ENCODE assay signal across 7 mouse cellular contexts in genomic region chr11:120631726-120632448, GRCm38 (mm10). TPM values are rescaled to one million over a fixed set of nuclear protein-coding genes. Genes with fewer than 3 reads are reported as not detected.
A peak's percentile ranks its signal among the peaks of the same experiment; 100 is the strongest.
DNase-seq lines count a peak whose midpoint lies in the region; ATAC-seq lines count a peak whose summit lies in the region.

No protein-coding gene starts in this region.

- ATAC-seq in neural tube, embryonic 11.5 days (ENCODE audit: insufficient read depth, low FRiP score, low TSS enrichment): no peak
- ATAC-seq in neural tube, embryonic 15.5 days (ENCODE audit: low FRiP score): no peak
- no peak for ATAC-seq in megakaryocyte progenitor cell, adult 5-6 weeks (replicated peaks; ENCODE audit: poor library complexity)

- H3K36me3 ChIP-seq in neural tube, embryonic 11.5 days (ENCODE audit: control insufficient read depth, insufficient read depth, low read length): peaks cover 9% of the 10 kb centered on the region
- peaks cover 48% of the 10 kb centered on the region for H3K36me3 ChIP-seq in erythroblast, embryonic 14.5 days (ENCODE audit: control insufficient read depth)
- H3K36me3 ChIP-seq in neural tube, embryonic 15.5 days: peaks cover 17% of the 10 kb centered on the region

- peaks cover 14% of the 10 kb centered on the region for H3K4me1 ChIP-seq in neural tube, embryonic 11.5 days (ENCODE audit: control insufficient read depth, insufficient read depth, low read length)
- peaks cover 80% of the 10 kb centered on the region for H3K4me1 ChIP-seq in erythroblast, embryonic 14.5 days (ENCODE audit: control insufficient read depth)
- H3K4me1 ChIP-seq in neural tube, embryonic 15.5 days: peaks cover 46% of the 10 kb centered on the region

- no peak for DNase-seq in neural tube, embryonic 11.5 days (ENCODE audit: low spot score)
- no peak for DNase-seq in neural tube, embryonic 10.5 days (ENCODE audit: extremely low spot score, low spot score)
- peak; percentile 7 for DNase-seq in kidney, postnatal 14 days
- DNase-seq in urinary bladder, postnatal 36 days (ENCODE audit: low spot score in 2 of 2): no peak

- H3K27me3 ChIP-seq in neural tube, embryonic 11.5 days (ENCODE audit: control insufficient read depth, insufficient read depth, low read length): no peaks in the 10 kb centered on the region
- no peaks in the 10 kb centered on the region for H3K27me3 ChIP-seq in erythroblast, embryonic 14.5 days (ENCODE audit: control insufficient read depth)
- no peaks in the 10 kb centered on the region for H3K27me3 ChIP-seq in neural tube, embryonic 15.5 days (replicated peaks)

- 60% methylated on average over 4 of the region's 4 CpGs for WGBS in neural tube, embryonic 11.5 days
- 70% methylated on average over 4 of the region's 4 CpGs for WGBS in neural tube, embryonic 15.5 days

- H3K27ac ChIP-seq in neural tube, embryonic 11.5 days (ENCODE audit: low read depth, low read length): peak overlapping the region; percentile 88
- peak overlapping the region; percentile 88; the same call in 1 of the 2 replicates for H3K27ac ChIP-seq in neural tube, embryonic 15.5 days (replicated peaks)

- H3K4me3 ChIP-seq in neural tube, embryonic 11.5 days (ENCODE audit: low read depth, low read length): peak overlapping the region; percentile 96
- peak overlapping the region; percentile 83 for H3K4me3 ChIP-seq in erythroblast, embryonic 14.5 days (replicated peaks)
- H3K4me3 ChIP-seq in neural tube, embryonic 15.5 days (replicated peaks): peak overlapping the region; percentile 96

- H3K4me2 ChIP-seq in neural tube, embryonic 11.5 days (ENCODE audit: low read depth): peak overlapping the region; percentile 96
- peak overlapping the region; percentile 85 for H3K4me2 ChIP-seq in neural tube, embryonic 15.5 days

- no peaks in the 10 kb centered on the region for H3K9me3 ChIP-seq in neural tube, embryonic 11.5 days (ENCODE audit: control insufficient read depth, low read length)
- no peaks in the 10 kb centered on the region for H3K9me3 ChIP-seq in erythroblast, embryonic 14.5 days (ENCODE audit: control insufficient read depth, low read length)
- H3K9me3 ChIP-seq in neural tube, embryonic 15.5 days (replicated peaks): no peaks in the 10 kb centered on the region

- H3K9ac ChIP-seq in neural tube, embryonic 11.5 days (ENCODE audit: low read length): peak overlapping the region; percentile 89
- peak overlapping the region; percentile 87 for H3K9ac ChIP-seq in neural tube, embryonic 15.5 days (replicated peaks)

RNA-seq across cellular contexts. Expression of gene Mafg, which starts 1.5 kb away (rescaled TPM):
- polyA plus RNA-seq in neural tube, embryonic 11.5 days (2014; fragmentation: Nextera tagmentation; extraction: Ambion mirVana): 26.5 and 27.5 TPM in 2 replicates
- polyA plus RNA-seq in erythroblast, embryonic 14.5 days (2012): 18.3 and 20.4 TPM in 2 replicates
- 40.1 and 41.0 TPM in 2 replicates for polyA plus RNA-seq in neural tube, embryonic 15.5 days (2015; fragmentation: Nextera tagmentation; extraction: Ambion mirVana)
- 15.0 and 16.4 TPM in 2 replicates for total RNA-seq in megakaryocyte progenitor cell, adult 5-6 weeks (2015)
- total RNA-seq in megakaryocyte progenitor cell, adult 5-6 weeks (2017): 24.2 and 29.5 TPM in 2 replicates

RNA-seq across cellular contexts. Expression of gene Sirt7, which starts 6.8 kb away (rescaled TPM):
- polyA plus RNA-seq in neural tube, embryonic 11.5 days (2014; fragmentation: Nextera tagmentation; extraction: Ambion mirVana): 37.2 and 39.0 TPM in 2 replicates
- 19.3 and 22.9 TPM in 2 replicates for polyA plus RNA-seq in erythroblast, embryonic 14.5 days (2012)
- 43.2 and 45.1 TPM in 2 replicates for polyA plus RNA-seq in neural tube, embryonic 15.5 days (2015; fragmentation: Nextera tagmentation; extraction: Ambion mirVana)
- 22.9 and 24.2 TPM in 2 replicates for total RNA-seq in megakaryocyte progenitor cell, adult 5-6 weeks (2015)
- total RNA-seq in megakaryocyte progenitor cell, adult 5-6 weeks (2017): 60.4 and 63.4 TPM in 2 replicates

RNA-seq across cellular contexts. Expression of gene Pycr1, which starts 11.7 kb away (rescaled TPM):
- 31.8 and 33.8 TPM in 2 replicates for polyA plus RNA-seq in neural tube, embryonic 11.5 days (2014; fragmentation: Nextera tagmentation; extraction: Ambion mirVana)
- 0.03 and 0.06 TPM in 2 replicates for polyA plus RNA-seq in erythroblast, embryonic 14.5 days (2012)
- polyA plus RNA-seq in neural tube, embryonic 15.5 days (2015; fragmentation: Nextera tagmentation; extraction: Ambion mirVana): 19.1 and 20.8 TPM in 2 replicates
- total RNA-seq in megakaryocyte progenitor cell, adult 5-6 weeks (2015): 9.8 and 10.3 TPM in 2 replicates
- 5.1 and 6.2 TPM in 2 replicates for total RNA-seq in megakaryocyte progenitor cell, adult 5-6 weeks (2017)

RNA-seq across cellular contexts. Expression of gene Pcyt2, which starts 14.2 kb away (rescaled TPM):
- 109 and 118 TPM in 2 replicates for polyA plus RNA-seq in neural tube, embryonic 11.5 days (2014; fragmentation: Nextera tagmentation; extraction: Ambion mirVana)
- polyA plus RNA-seq in erythroblast, embryonic 14.5 days (2012): 9.6 and 12.2 TPM in 2 replicates
- 224 and 248 TPM in 2 replicates for polyA plus RNA-seq in neural tube, embryonic 15.5 days (2015; fragmentation: Nextera tagmentation; extraction: Ambion mirVana)
- total RNA-seq in megakaryocyte progenitor cell, adult 5-6 weeks (2015): 15.9 and 20.2 TPM in 2 replicates
- total RNA-seq in megakaryocyte progenitor cell, adult 5-6 weeks (2017): 23.8 and 24.5 TPM in 2 replicates

RNA-seq across cellular contexts. Expression of gene Myadml2, which starts 16.1 kb away (rescaled TPM):
- 0.89 TPM in 1 of 2 replicates, not detected in the other for polyA plus RNA-seq in neural tube, embryonic 11.5 days (2014; fragmentation: Nextera tagmentation; extraction: Ambion mirVana)
- polyA plus RNA-seq in erythroblast, embryonic 14.5 days (2012): not detected in 2 replicates
- polyA plus RNA-seq in neural tube, embryonic 15.5 days (2015; fragmentation: Nextera tagmentation; extraction: Ambion mirVana): 2.5 and 2.6 TPM in 2 replicates
- total RNA-seq in megakaryocyte progenitor cell, adult 5-6 weeks (2015): 1.3 and 1.5 TPM in 2 replicates
- total RNA-seq in megakaryocyte progenitor cell, adult 5-6 weeks (2017): 4.0 TPM in 1 of 2 replicates, not detected in the other

Comparison
In these comparisons a context has a peak if more than half of its experiments do, and no peak if none do; other contexts are left out.
1. RNA of gene Pycr1, which starts 11.7 kb away (polyA plus RNA-seq): 31.8 to 33.8 TPM in neural tube, embryonic 11.5 days and 19.1 to 20.8 TPM in neural tube, embryonic 15.5 days; 0.03 to 0.06 TPM in erythroblast, embryonic 14.5 days; every median in the first group is over 10 times any median in the second.
2. Peak in every context shown above with its lines, with median percentiles within 50 percentile points of each other: H3K4me3 ChIP-seq.